Mouse (Mus musculus) cortical plate, adult 2 months (tissue): Measurements from ENCODE around the gene Mgst3.

Experiments used
- CTCF ChIP-seq: fragments of 200-500 bp; IDR thresholded peaks from 2 replicates; pipeline ENCODE4 v1.5.1; 2011; ENCODE audit warnings: mild to moderate bottlenecking, control low read depth, low read length; ENCODE audit not compliant: insufficient read depth; ENCODE audit errors: extremely low read depth
- POLR2A ChIP-seq: fragments of 200-500 bp; IDR thresholded peaks from 2 replicates; pipeline ENCODE4 v1.6.1; 2011; ENCODE audit warnings: mild to moderate bottlenecking, low read length, control low read depth; ENCODE audit not compliant: insufficient read depth; ENCODE audit errors: extremely low read depth

GRCm38 (mm10) chr1:167385211-167385610, 8.4 kb downstream of the Mgst3 start:
- TF ChIP-seq CTCF (no peak), POLR2A (no peak)
